In genomic region chr4:133754871-133755765, GRCm38 (mm10) we compare ENCODE assay signal across 8 mouse cellular contexts. TPM values are rescaled to one million over a fixed set of nuclear protein-coding genes. Genes with fewer than 3 reads are reported as not detected.
A peak's percentile ranks its signal among the peaks of the same experiment; 100 is the strongest.
DNase-seq lines count a peak whose midpoint lies in the region; ATAC-seq and TF ChIP-seq lines count a peak whose summit lies in the region.

No protein-coding gene starts in this region.

- peak overlapping the region; percentile 100 for H3K27ac ChIP-seq in lung, embryonic 14.5 days (ENCODE audit: low read depth)
- H3K27ac ChIP-seq in hindbrain, embryonic 15.5 days (replicated peaks) = peak overlapping the region; percentile 100

- H3K4me1 ChIP-seq in lung, embryonic 14.5 days (ENCODE audit: insufficient read depth) = peaks cover 25% of the 10 kb centered on the region
- H3K4me1 ChIP-seq in hindbrain, embryonic 15.5 days (replicated peaks) = peaks cover 28% of the 10 kb centered on the region

- no peaks in the 10 kb centered on the region for H3K36me3 ChIP-seq in lung, embryonic 14.5 days (ENCODE audit: insufficient read depth)
- H3K36me3 ChIP-seq in hindbrain, embryonic 15.5 days = no peaks in the 10 kb centered on the region

- ATAC-seq in lung, embryonic 14.5 days (ENCODE audit: insufficient read depth) = no peak
- no peak for ATAC-seq in hindbrain, embryonic 15.5 days (ENCODE audit: low FRiP score, low read depth)

- peak; percentile 48 for DNase-seq in lung, embryonic 14.5 days
- no peak for DNase-seq in lung, postnatal 25 days (ENCODE audit: low spot score)
- DNase-seq in embryo, embryonic 10 days (ENCODE audit: low spot score) = peak; percentile 44
- DNase-seq in neural tube, embryonic 10.5 days (ENCODE audit: extremely low spot score, low spot score) = peak; percentile 40
- DNase-seq in T-cell, adult 2 months (ENCODE audit: low spot score) = no peak
- DNase-seq in left cerebral cortex, postnatal 4 days = no peak
- no peak for DNase-seq in B cell, adult 2 months

- H3K27me3 ChIP-seq in lung, embryonic 14.5 days (ENCODE audit: insufficient read depth, low read length) = no peaks in the 10 kb centered on the region
- no peaks in the 10 kb centered on the region for H3K27me3 ChIP-seq in hindbrain, embryonic 15.5 days

- intact Hi-C loops in left cerebral cortex, postnatal 4 days (cut with DNase I) = loop anchor here (2.0 to 5.0 kb wide), 2 partner anchors 58 to 72 kb away; no protein-coding TSS in a partner anchor

- peak overlapping the region; percentile 100 for H3K4me3 ChIP-seq in lung, embryonic 14.5 days (ENCODE audit: low read depth, low read length)
- H3K4me3 ChIP-seq in hindbrain, embryonic 15.5 days = peak overlapping the region; percentile 97

- WGBS in lung, embryonic 14.5 days = 14% methylated on average over 10 of the region's 10 CpGs
- 7% methylated on average over 10 of the region's 10 CpGs for WGBS in hindbrain, embryonic 15.5 days

- H3K9me3 ChIP-seq in lung, embryonic 14.5 days (ENCODE audit: low read depth, low read length) = no peaks in the 10 kb centered on the region
- H3K9me3 ChIP-seq in hindbrain, embryonic 15.5 days = no peaks in the 10 kb centered on the region

- H3K9ac ChIP-seq in lung, embryonic 14.5 days = peak overlapping the region; percentile 100
- H3K9ac ChIP-seq in hindbrain, embryonic 15.5 days = peak overlapping the region; percentile 58

- TF ChIP-seq CTCF in lung, embryonic 14.5 days (IDR thresholded peaks at IDR 0.05; ENCODE audit: low read depth) = no peak

- peak overlapping the region; percentile 98 for H3K4me2 ChIP-seq in lung, embryonic 14.5 days
- H3K4me2 ChIP-seq in hindbrain, embryonic 15.5 days = peak overlapping the region; percentile 99

RNA-seq across cellular contexts. Expression of gene Arid1a, which starts 1.5 kb away (rescaled TPM):
- 40.1 and 44.7 TPM in 2 replicates for polyA plus RNA-seq in lung, embryonic 14.5 days (2014; fragmentation: Nextera tagmentation; extraction: Ambion mirVana)
- 30.0 and 31.2 TPM in 2 replicates for polyA plus RNA-seq in hindbrain, embryonic 15.5 days (2015; fragmentation: Nextera tagmentation; extraction: Ambion mirVana)
- total RNA-seq in left cerebral cortex, postnatal 4 days (2021) = 100 to 1,000 TPM; 114 to 121 TPM

Comparison
In these comparisons a context has a peak if more than half of its experiments do, and no peak if none do; other contexts are left out.
1. DNase-seq: peak in lung, embryonic 14.5 days (single experiment), embryo, embryonic 10 days (single experiment) and neural tube, embryonic 10.5 days (single experiment); none in lung, postnatal 25 days (single experiment), T-cell, adult 2 months (single experiment), left cerebral cortex, postnatal 4 days (single experiment) and B cell, adult 2 months (0 of 2).